Mouse (Mus musculus) limb, embryonic 14.5 days (tissue): ENCODE measurements around the gene Ppfia1. TPM values are rescaled to one million over a fixed set of nuclear protein-coding genes. Genes with fewer than 3 reads are reported as not detected.

Experiments
- ATAC-seq: fragments of 200-750 bp; cut with Nextera tagmentation; 2 replicates; pipeline ENCODE4 v1.8.0; 2017; ENCODE audit warnings: low read depth, moderate number of reproducible peaks, moderate TSS enrichment; ENCODE audit not compliant: low FRiP score
- DNase-seq: peaks from one replicate; pipeline ENCODE4 v3.0.0-alpha.2; 2015; ENCODE audit warnings: low spot score
- H3K27ac ChIP-seq: fragments of 300-500 bp; sonication (generic); replicated peaks from 2 replicates; pipeline ENCODE4 v1.5.1; 2014; ENCODE audit warnings: low read depth, mild to moderate bottlenecking, low read length, moderate library complexity, mixed read lengths
- H3K27me3 ChIP-seq: fragments of 300-500 bp; sonication (generic); 2 replicates; pipeline ENCODE4 v1.6.1; 2014; ENCODE audit warnings: low read length, mixed read lengths; ENCODE audit not compliant: control insufficient read depth, insufficient read depth
- H3K36me3 ChIP-seq: fragments of 300-500 bp; sonication (generic); 2 replicates; pipeline ENCODE4 v1.6.1; 2014; ENCODE audit warnings: mild to moderate bottlenecking, low read length, moderate library complexity, mixed read lengths; ENCODE audit not compliant: control insufficient read depth, insufficient read depth
- H3K4me1 ChIP-seq: fragments of 300-500 bp; sonication (generic); 2 replicates; pipeline ENCODE4 v1.6.1; 2014; ENCODE audit warnings: antibody characterized with exemption, low read length, mixed read lengths; ENCODE audit not compliant: control insufficient read depth, insufficient read depth
- H3K4me2 ChIP-seq: fragments of 300-500 bp; sonication (generic); replicated peaks from 2 replicates; pipeline ENCODE4 v1.6.1; 2014; ENCODE audit warnings: low read depth, mild to moderate bottlenecking, low read length, moderate library complexity; ENCODE audit not compliant: severe bottlenecking
- H3K4me3 ChIP-seq: fragments of 300-500 bp; sonication (generic); replicated peaks from 2 replicates; pipeline ENCODE4 v1.5.1; 2014; ENCODE audit warnings: low read length
- H3K9ac ChIP-seq: fragments of 300-500 bp; sonication (generic); 2 replicates; pipeline ENCODE4 v1.6.1; 2014; ENCODE audit warnings: mild to moderate bottlenecking, low read depth, low read length, moderate library complexity; ENCODE audit not compliant: severe bottlenecking
- H3K9me3 ChIP-seq: fragments of 300-500 bp; sonication (generic); 2 replicates; pipeline ENCODE4 v1.6.1; 2016; ENCODE audit warnings: low read length; ENCODE audit not compliant: control insufficient read depth
- POLR2A ChIP-seq: fragments of 200-500 bp; IDR thresholded peaks from 2 replicates; pipeline ENCODE4 v1.8.0; 2012; ENCODE audit warnings: inconsistent platforms, mild to moderate bottlenecking, moderate library complexity, borderline replicate concordance; ENCODE audit not compliant: insufficient read depth, insufficient read length; ENCODE audit errors: extremely low read depth
- WGBS: fragments of 180-500 bp; shearing (Covaris S2); extraction: QIAGEN DNeasy Blood & Tissue Kit; methylation state at CpG from one replicate; pipeline ENCODE4 v1.1.7; 2014; 5-methylcytosine and 5-hydroxymethylcytosine counted together
- polyA plus RNA-seq, 2 experiments: library from polyadenylated mRNA; depleted of rRNA in 1 of 2; stranded (reverse) in 1 of 2; unstranded in 1 of 2; fragments of >200 nt; fragmentation: Nextera tagmentation in 1 of 2; extraction: Ambion mirVana in 1 of 2; gene quantifications; 2 replicates each; pipeline versions ENCODE4 v1.2.1 to v1.2.3; 2012 to 2014

Gene Ppfia1
- polyA plus RNA-seq, 2 experiments = 42.0 to 58.1 TPM

- no peak for ATAC-seq
These were observed 105.3 kb downstream of the Ppfia1 start for GRCm38 (mm10) chr7:144448186-144448585.

GRCm38 (mm10) chr7:144447146-144447545 is 106.4 kb downstream of the Ppfia1 start:
- no peaks in the 10 kb centered on the region for H3K27me3 ChIP-seq
- 84% methylated on average over 3 of the region's 3 CpGs for WGBS

More at GRCm38 (mm10) chr7:144448186-144448585, 105.3 kb downstream of the Ppfia1 start:
- no peaks in the 10 kb centered on the region for H3K9me3 ChIP-seq
- H3K27ac ChIP-seq = no peak overlapping the region
- H3K4me2 ChIP-seq = no peak overlapping the region
- H3K4me3 ChIP-seq = no peak overlapping the region
- no peak for DNase-seq
- no peaks in the 10 kb centered on the region for H3K4me1 ChIP-seq
- H3K36me3 ChIP-seq = peaks cover 95% of the 10 kb centered on the region
- H3K9ac ChIP-seq = no peak overlapping the region
- no peaks in the 10 kb centered on the region for H3K27me3 ChIP-seq
- no peak for TF ChIP-seq POLR2A
- 88% methylated on average over 1 of the region's 1 CpGs for WGBS

GRCm38 (mm10) chr7:144444788-144445187 is 108.7 kb downstream of the Ppfia1 start:
- H3K27me3 ChIP-seq = no peaks in the 10 kb centered on the region
- DNase-seq = no peak
- whole genome bisulfite sequencing = 91% methylated on average over 7 of the region's 7 CpGs
- H3K4me1 ChIP-seq = no peaks in the 10 kb centered on the region
- TF ChIP-seq POLR2A = no peak
- H3K9me3 ChIP-seq = no peaks in the 10 kb centered on the region
- H3K9ac ChIP-seq = no peak overlapping the region
- no peak for ATAC-seq
- H3K4me2 ChIP-seq = no peak overlapping the region
- peaks cover 93% of the 10 kb centered on the region for H3K36me3 ChIP-seq
- H3K27ac ChIP-seq = no peak overlapping the region
- H3K4me3 ChIP-seq = no peak overlapping the region

More at GRCm38 (mm10) chr7:144447146-144447545, 106.4 kb downstream of the Ppfia1 start:
- DNase-seq (no peak), ATAC-seq (no peak)
- peaks cover 93% of the 10 kb centered on the region for H3K36me3 ChIP-seq
- no peak overlapping the region for H3K27ac ChIP-seq
- TF ChIP-seq POLR2A = no peak
- no peak overlapping the region for H3K9ac ChIP-seq
- H3K4me1 ChIP-seq = no peaks in the 10 kb centered on the region
- no peaks in the 10 kb centered on the region for H3K9me3 ChIP-seq
- no peak overlapping the region for H3K4me3 ChIP-seq
- no peak overlapping the region for H3K4me2 ChIP-seq

GRCm38 (mm10) chr7:144441976-144442375 is 111.6 kb downstream of the Ppfia1 start:
- TF ChIP-seq POLR2A = no peak
- Histone ChIP-seq H3K27me3 (no peaks in the 10 kb centered on the region), H3K27ac (no peak overlapping the region), H3K4me3 (no peak overlapping the region), H3K9me3 (no peaks in the 10 kb centered on the region), H3K4me2 (no peak overlapping the region), H3K9ac (no peak overlapping the region), H3K36me3 (peaks cover 95% of the 10 kb centered on the region), H3K4me1 (no peaks in the 10 kb centered on the region)
- no peak for DNase-seq
- ATAC-seq = no peak
- WGBS = 93% methylated on average over 4 of the region's 4 CpGs

GRCm38 (mm10) chr7:144441466-144441865 is 112.1 kb downstream of the Ppfia1 start:
- no peak overlapping the region for H3K4me3 ChIP-seq
- no peaks in the 10 kb centered on the region for H3K4me1 ChIP-seq
- peaks cover 94% of the 10 kb centered on the region for H3K36me3 ChIP-seq
- no peak overlapping the region for H3K27ac ChIP-seq
- DNase-seq (no peak), ATAC-seq (no peak)
- no peak overlapping the region for H3K9ac ChIP-seq
- TF ChIP-seq POLR2A = no peak
- no peak overlapping the region for H3K4me2 ChIP-seq
- 93% methylated on average over 11 of the region's 11 CpGs for WGBS
- no peaks in the 10 kb centered on the region for H3K27me3 ChIP-seq
- H3K9me3 ChIP-seq = no peaks in the 10 kb centered on the region

- DNase-seq = no peak
- WGBS = 97% methylated on average over 7 of the region's 7 CpGs
- no peaks in the 10 kb centered on the region for H3K9me3 ChIP-seq
- H3K4me3 ChIP-seq = no peak overlapping the region
- TF ChIP-seq POLR2A = no peak
- no peaks in the 10 kb centered on the region for H3K4me1 ChIP-seq
- no peak overlapping the region for H3K9ac ChIP-seq
- H3K36me3 ChIP-seq = peaks cover 81% of the 10 kb centered on the region
- H3K27ac ChIP-seq = no peak overlapping the region
- ATAC-seq = no peak
- no peak overlapping the region for H3K4me2 ChIP-seq
- no peaks in the 10 kb centered on the region for H3K27me3 ChIP-seq
These were observed 114.7 kb downstream of the Ppfia1 start for GRCm38 (mm10) chr7:144438811-144439210.
